Mouse (Mus musculus): Measurements from ENCODE around the gene Gm14781. TPM values are rescaled to one million over a fixed set of nuclear protein-coding genes. Genes with fewer than 3 reads are reported as not detected.
"Not testable (repeated sequence)": the region's sequence is repeated elsewhere in the genome, so short reads cannot be mapped to it uniquely, and the experiment has no call there.

Gene Gm14781
- polyA plus RNA-seq (2016; fragmentation: Nextera tagmentation; extraction: Ambion mirVana): not detected in 2 replicates

DNA sequence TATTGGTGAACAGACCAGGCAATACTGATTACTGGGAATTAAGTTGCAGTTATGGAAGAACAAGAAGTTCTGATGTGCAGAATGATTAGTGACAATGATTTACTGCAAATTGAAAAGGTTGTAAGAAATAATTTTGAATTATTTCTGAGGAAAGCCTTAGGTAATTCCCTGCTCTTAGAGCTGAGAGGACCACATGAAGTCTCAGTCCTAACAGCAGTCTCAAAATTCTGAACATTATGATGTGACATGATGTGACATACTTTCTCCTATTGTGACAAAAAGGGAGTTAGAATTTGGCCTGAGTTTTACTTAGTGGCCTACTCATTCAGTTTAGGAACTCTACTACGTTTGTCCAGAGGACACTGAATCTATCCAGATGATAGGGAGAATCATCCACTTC is at the start of gene Gm14781:
Gene Gm14781, plus strand, starts transcription at position 301 of the 400 bp plus-strand sequence.
- not testable (repeated sequence) for H3K4me1 ChIP-seq; H3K27ac ChIP-seq; H3K4me3 ChIP-seq; H3K27me3 ChIP-seq (ENCODE audit: low read depth, poor library complexity, severe bottlenecking); DNase-seq (ENCODE audit: low spot score); H3K9me3 ChIP-seq (replicated peaks); H3K36me3 ChIP-seq
- WGBS: 71% methylated on average over 1 of the region's 1 CpGs

DNA sequence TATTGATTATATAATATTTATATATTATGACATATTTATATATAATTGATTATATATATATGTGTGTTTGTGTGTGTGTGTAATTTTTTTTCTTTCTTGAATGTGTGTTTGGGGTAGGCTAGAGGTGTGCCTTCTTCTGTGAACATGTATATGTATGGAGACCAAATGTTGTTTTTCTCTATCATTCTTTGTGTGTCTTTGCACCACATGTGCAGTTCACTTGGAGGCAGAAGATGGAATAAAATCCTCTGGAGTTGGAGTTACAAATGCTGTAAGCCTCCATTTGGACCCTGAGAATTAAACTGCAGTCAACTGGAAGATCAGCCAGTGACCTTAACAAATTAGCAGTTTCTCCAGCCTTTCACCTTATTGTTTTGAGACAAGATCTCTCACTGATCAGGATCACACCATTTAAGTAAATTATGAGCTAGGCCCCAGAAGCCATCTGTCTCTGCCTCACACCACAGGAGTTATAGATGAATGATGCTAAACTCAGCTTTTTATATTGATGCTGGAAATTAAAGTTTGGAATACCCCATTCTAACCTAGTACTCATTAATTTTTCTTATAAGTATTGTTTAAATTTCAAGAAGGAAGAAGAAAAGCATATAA is 23.1 kb downstream of the Gm14781 start:
- H3K9me3 ChIP-seq (replicated peaks); H3K27me3 ChIP-seq (ENCODE audit: low read depth, poor library complexity, severe bottlenecking); DNase-seq (ENCODE audit: low spot score); H3K27ac ChIP-seq; H3K36me3 ChIP-seq; H3K4me1 ChIP-seq; H3K4me3 ChIP-seq: not testable (repeated sequence)

Other genes starting within 250 kb of the Gm14781 start
- not detected in 2 replicates for gene Gm5072, start 239.7 kb upstream of the Gm14781 start, polyA plus RNA-seq (2016; fragmentation: Nextera tagmentation; extraction: Ambion mirVana)
- not detected in 2 replicates for gene Gm8914, start 152.1 kb upstream of the Gm14781 start, polyA plus RNA-seq (2016; fragmentation: Nextera tagmentation; extraction: Ambion mirVana)
- not detected in 2 replicates for gene 1700084M14Rik, start 56.3 kb upstream of the Gm14781 start, polyA plus RNA-seq (2016; fragmentation: Nextera tagmentation; extraction: Ambion mirVana)
- not detected in 2 replicates for gene Mageb5, start 150.8 kb downstream of the Gm14781 start, polyA plus RNA-seq (2016; fragmentation: Nextera tagmentation; extraction: Ambion mirVana)

Measured in limb, embryonic 10.5 days (tissue).